Mouse (Mus musculus): ENCODE measurements around the gene Gm21992.

GRCm38 (mm10) chr19:4741482-4741881 lies 69.9 kb downstream of the Gm21992 start:
- TF ChIP-seq POLR2A (IDR thresholded peaks at IDR 0.05; ENCODE audit: low read depth, low read length) (no peak), CTCF (IDR thresholded peaks at IDR 0.05; ENCODE audit: borderline replicate concordance, insufficient read depth, low read length) (no peak)

All from embryonic fibroblast, embryonic 13.5 days (primary cell).